Mouse (Mus musculus): ENCODE results near the gene Cyb5b.

Gene Cyb5b

DNA sequence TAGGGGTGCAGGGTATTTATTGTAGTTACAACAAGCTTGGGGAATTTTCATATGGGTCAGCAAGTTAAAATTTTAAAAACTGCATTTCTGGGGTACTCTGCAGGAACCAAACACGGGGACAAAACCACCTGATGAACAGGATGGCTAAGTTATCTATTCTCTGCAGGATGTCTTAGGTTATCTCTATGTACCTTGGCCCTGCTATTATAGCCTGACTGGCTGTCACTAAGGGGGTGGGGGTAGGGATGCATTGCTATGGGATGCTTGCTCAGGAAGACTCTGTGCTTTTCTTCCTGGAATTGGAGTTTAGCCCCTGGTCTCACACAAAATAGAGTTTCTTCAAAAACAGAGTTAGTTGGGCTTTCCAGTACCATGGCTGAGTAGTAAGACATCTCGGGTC, 83.3 kb downstream of the Cyb5b start:
- DNase-seq: no peak

Data from lung, postnatal 4 days (tissue).